ENCODE assay signal across 20 mouse cellular contexts in genomic region chr1:73959758-73960157, GRCm38 (mm10).
A peak's percentile ranks its signal among the peaks of the same experiment; 100 is the strongest.
DNase-seq lines count a peak whose midpoint lies in the region; ATAC-seq and TF ChIP-seq lines count a peak whose summit lies in the region.
"Had no signal": no experiment of that assay in that cellular context is flagged by ENCODE, and none has a peak within 500 bp of the region (broad histone marks: within the 10 kb centered on the region; RNA-seq: fewer than 3 reads in every experiment).

No protein-coding gene starts in this region.

- DNase-seq in heart, embryonic 10.5 days (ENCODE audit: low spot score): no peak
- DNase-seq in heart, postnatal 4 days: no peak
- DNase-seq in lung, postnatal 14 days: no peak
- DNase-seq in stomach, postnatal 0 days (ENCODE audit: low spot score): no peak
- DNase-seq in adrenal gland, adult 18-20 months (ENCODE audit: low spot score in 2 of 2): no peak
- DNase-seq: adrenal gland, adult 2 months; B cell, adult 2 months; cerebellum, adult 8-10 months; kidney, adult 8-10 months; kidney, postnatal 14 days; lung, adult 18-20 months; spleen, adult 18-20 months; thymus, adult 2 months had no signal

- no peaks in the 10 kb centered on the region for H3K9me3 ChIP-seq in heart, embryonic 10.5 days
- H3K9me3 ChIP-seq in lung, embryonic 15.5 days: no peaks in the 10 kb centered on the region
- no peaks in the 10 kb centered on the region for H3K9me3 ChIP-seq in heart, embryonic 16.5 days (replicated peaks; ENCODE audit: control insufficient read depth, low read length)
- no peaks in the 10 kb centered on the region for H3K9me3 ChIP-seq in stomach, postnatal 0 days (ENCODE audit: control insufficient read depth, low read length)
- H3K9me3 ChIP-seq: forebrain, embryonic 12.5 days; hindbrain, embryonic 12.5 days; midbrain, embryonic 13.5 days had no signal

- peak overlapping the region; percentile 19; the same call in 1 of the 2 replicates for H3K4me3 ChIP-seq in heart, embryonic 10.5 days
- no peak overlapping the region for H3K4me3 ChIP-seq in lung, embryonic 15.5 days
- H3K4me3 ChIP-seq in heart, embryonic 16.5 days (ENCODE audit: low read length): peak overlapping the region; percentile 40
- no peak overlapping the region for H3K4me3 ChIP-seq in stomach, postnatal 0 days (ENCODE audit: low read depth, low read length)
- H3K4me3 ChIP-seq: forebrain, embryonic 12.5 days; hindbrain, embryonic 12.5 days; midbrain, embryonic 13.5 days had no signal

- H3K27ac ChIP-seq in heart, embryonic 10.5 days: peak overlapping the region; percentile 73; the same call in 1 of the 2 replicates
- H3K27ac ChIP-seq in lung, embryonic 15.5 days: peak overlapping the region; percentile 34; the same call in 1 of the 2 replicates
- peak overlapping the region; percentile 92 for H3K27ac ChIP-seq in heart, embryonic 16.5 days (ENCODE audit: low read length)
- peak overlapping the region; percentile 75 for H3K27ac ChIP-seq in stomach, postnatal 0 days (replicated peaks)
- H3K27ac ChIP-seq: forebrain, embryonic 12.5 days; hindbrain, embryonic 12.5 days; midbrain, embryonic 13.5 days had no signal

- no peak overlapping the region for H3K9ac ChIP-seq in lung, embryonic 15.5 days
- peak overlapping the region; percentile 64 for H3K9ac ChIP-seq in heart, embryonic 16.5 days (ENCODE audit: low read length)
- no peak overlapping the region for H3K9ac ChIP-seq in stomach, postnatal 0 days (ENCODE audit: low read length)
- H3K9ac ChIP-seq: forebrain, embryonic 12.5 days; hindbrain, embryonic 12.5 days; midbrain, embryonic 13.5 days had no signal

- no peak overlapping the region for H3K4me2 ChIP-seq in lung, embryonic 15.5 days
- peak overlapping the region; percentile 74 for H3K4me2 ChIP-seq in heart, embryonic 16.5 days (ENCODE audit: low read depth, low read length)
- H3K4me2 ChIP-seq in stomach, postnatal 0 days (replicated peaks; ENCODE audit: low read depth): no peak overlapping the region
- H3K4me2 ChIP-seq: forebrain, embryonic 12.5 days; hindbrain, embryonic 12.5 days; liver, embryonic 11.5 days; midbrain, embryonic 13.5 days had no signal

- no peak for ATAC-seq in lung, embryonic 15.5 days (ENCODE audit: borderline replicate concordance, extremely low read depth, low FRiP score, low TSS enrichment)
- ATAC-seq in heart, embryonic 16.5 days (replicated peaks; ENCODE audit: extremely low read depth, insufficient read depth, low FRiP score): no peak
- ATAC-seq in stomach, postnatal 0 days (ENCODE audit: low FRiP score, low TSS enrichment): no peak
- ATAC-seq: inflammation-experienced regulatory T-cells, adult 6 months; midbrain, embryonic 13.5 days had no signal

- H3K4me1 ChIP-seq in heart, embryonic 10.5 days: peaks cover 100% of the 10 kb centered on the region
- peaks cover 91% of the 10 kb centered on the region for H3K4me1 ChIP-seq in lung, embryonic 15.5 days
- peaks cover 96% of the 10 kb centered on the region for H3K4me1 ChIP-seq in heart, embryonic 16.5 days (ENCODE audit: control insufficient read depth, insufficient read depth, low read length)
- peaks cover 30% of the 10 kb centered on the region for H3K4me1 ChIP-seq in stomach, postnatal 0 days (replicated peaks; ENCODE audit: control insufficient read depth, insufficient read depth)

- no peaks in the 10 kb centered on the region for H3K36me3 ChIP-seq in heart, embryonic 10.5 days
- H3K36me3 ChIP-seq in lung, embryonic 15.5 days: no peaks in the 10 kb centered on the region
- 0 out of 2 replicates have a peak, but pooled peaks cover 4% of the 10 kb centered on the region for H3K36me3 ChIP-seq in heart, embryonic 16.5 days (ENCODE audit: control insufficient read depth, insufficient read depth)
- H3K36me3 ChIP-seq in stomach, postnatal 0 days (ENCODE audit: control insufficient read depth, insufficient read depth, low read length): no peaks in the 10 kb centered on the region
- H3K36me3 ChIP-seq: forebrain, embryonic 12.5 days; hindbrain, embryonic 12.5 days; midbrain, embryonic 13.5 days had no signal

- 61% methylated on average over 10 of the region's 10 CpGs for WGBS in heart, embryonic 10.5 days
- 83% methylated on average over 10 of the region's 10 CpGs for WGBS in lung, embryonic 15.5 days
- WGBS in heart, embryonic 16.5 days: 49% methylated on average over 10 of the region's 10 CpGs
- 81% methylated on average over 10 of the region's 10 CpGs for WGBS in stomach, postnatal 0 days

- no peak for TF ChIP-seq EP300 in stomach, postnatal 0 days (optimal IDR thresholded peaks at IDR 0.05)

- H3K27me3 ChIP-seq in heart, embryonic 10.5 days (ENCODE audit: insufficient read depth, poor library complexity, severe bottlenecking): no peaks in the 10 kb centered on the region
- H3K27me3 ChIP-seq in lung, embryonic 15.5 days: no peaks in the 10 kb centered on the region
- H3K27me3 ChIP-seq in heart, embryonic 16.5 days (ENCODE audit: control insufficient read depth, insufficient read depth, low read length): no peaks in the 10 kb centered on the region
- H3K27me3 ChIP-seq in stomach, postnatal 0 days (ENCODE audit: control insufficient read depth, insufficient read depth, low read length): no peaks in the 10 kb centered on the region
- H3K27me3 ChIP-seq: hindbrain, embryonic 12.5 days; midbrain, embryonic 13.5 days had no signal

- TF ChIP-seq CTCF in stomach, postnatal 0 days (IDR thresholded peaks at IDR 0.05; ENCODE audit: low read depth): no peak

Comparison
In these comparisons a context has a peak if more than half of its experiments do, and no peak if none do; other contexts are left out.
1. H3K27ac ChIP-seq: peak in every context shown above with its lines; median percentile 92 in heart, embryonic 16.5 days; 75 in stomach, postnatal 0 days; 73 in heart, embryonic 10.5 days; 34 in lung, embryonic 15.5 days.
2. H3K4me3 ChIP-seq: peak in heart, embryonic 10.5 days (single experiment) and heart, embryonic 16.5 days (single experiment); none in lung, embryonic 15.5 days (single experiment) and stomach, postnatal 0 days (single experiment).